Mouse (Mus musculus) adrenal gland, postnatal 14 days (tissue): Measurements from ENCODE around the gene Sub1. TPM values are rescaled to one million over a fixed set of nuclear protein-coding genes. Genes with fewer than 3 reads are reported as not detected.
A peak's percentile ranks its signal among the peaks of the same experiment; 100 is the strongest.

Experiments
- DNase-seq: peaks from one replicate; pipeline ENCODE4 v3.0.0; 2021; ENCODE audit warnings: mixed read lengths
- long read RNA-seq, 2 experiments: library from polyadenylated mRNA; stranded (forward); transcript quantifications; one replicate each; pipeline ENCODE4 v2.0.0; 2021
- total RNA-seq: library from RNA; stranded (reverse); gene quantifications from 2 replicates; pipeline ENCODE4 v1.2.3, GENCODE M21; 2021

The Sub1 gene
- total RNA-seq: 251 and 264 TPM in 2 replicates
- long read RNA-seq, experiment 1, transcript Sub1-201 (5 exons, 3,372 nt): major isoform, 298 of 315 reads
- long read RNA-seq, experiment 1, partial matches to known transcripts: 10 of 315 reads
- long read RNA-seq, experiment 1, other reads (novel, unspliced or antisense): 7 of 315 reads
- long read RNA-seq, experiment 2, transcript Sub1-201 (5 exons, 3,372 nt): major isoform, 285 of 303 reads
- long read RNA-seq, experiment 2, partial matches to known transcripts: 10 of 303 reads
- long read RNA-seq, experiment 2, other reads (novel, unspliced or antisense): 8 of 303 reads

DNA sequence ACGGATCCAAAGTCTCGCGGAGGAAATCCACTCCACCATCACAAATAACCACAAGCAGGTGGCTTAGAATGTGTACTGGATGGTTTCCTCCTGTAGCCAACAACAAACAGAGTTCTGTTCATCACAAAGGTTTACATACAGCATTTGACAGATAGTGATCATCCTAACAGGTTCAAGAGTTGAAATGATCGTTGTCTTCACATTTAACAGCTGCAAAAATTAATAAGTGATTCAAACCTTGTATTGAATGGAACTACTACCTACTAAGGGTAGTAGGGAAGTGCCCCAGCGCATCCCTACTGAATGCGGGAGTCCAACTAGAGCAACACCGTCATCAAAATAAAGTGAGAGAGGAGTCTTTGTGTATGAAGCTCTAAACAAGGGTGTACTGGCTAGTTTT is at the start of gene Sub1:
TSS of gene Sub1 (minus strand) at position 101 of the 400 bp plus-strand sequence.
- no peak for DNase-seq

DNA sequence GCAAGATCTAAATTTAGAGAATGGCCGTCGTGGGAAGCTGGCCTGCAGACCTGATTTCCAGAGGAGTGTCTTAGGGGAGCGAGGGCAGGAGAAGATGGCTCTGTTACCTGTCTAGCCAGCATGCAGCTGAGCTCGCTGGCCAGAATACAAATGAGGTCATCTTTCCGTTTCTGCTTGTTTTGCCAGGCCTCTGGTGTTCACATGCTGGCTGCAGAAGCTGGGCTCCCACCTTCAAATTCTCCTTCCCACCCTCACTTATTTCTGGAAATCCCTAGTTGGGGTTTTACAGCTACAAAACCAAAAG is 43.6 kb upstream of the Sub1 start:
- no peak for DNase-seq

DNA sequence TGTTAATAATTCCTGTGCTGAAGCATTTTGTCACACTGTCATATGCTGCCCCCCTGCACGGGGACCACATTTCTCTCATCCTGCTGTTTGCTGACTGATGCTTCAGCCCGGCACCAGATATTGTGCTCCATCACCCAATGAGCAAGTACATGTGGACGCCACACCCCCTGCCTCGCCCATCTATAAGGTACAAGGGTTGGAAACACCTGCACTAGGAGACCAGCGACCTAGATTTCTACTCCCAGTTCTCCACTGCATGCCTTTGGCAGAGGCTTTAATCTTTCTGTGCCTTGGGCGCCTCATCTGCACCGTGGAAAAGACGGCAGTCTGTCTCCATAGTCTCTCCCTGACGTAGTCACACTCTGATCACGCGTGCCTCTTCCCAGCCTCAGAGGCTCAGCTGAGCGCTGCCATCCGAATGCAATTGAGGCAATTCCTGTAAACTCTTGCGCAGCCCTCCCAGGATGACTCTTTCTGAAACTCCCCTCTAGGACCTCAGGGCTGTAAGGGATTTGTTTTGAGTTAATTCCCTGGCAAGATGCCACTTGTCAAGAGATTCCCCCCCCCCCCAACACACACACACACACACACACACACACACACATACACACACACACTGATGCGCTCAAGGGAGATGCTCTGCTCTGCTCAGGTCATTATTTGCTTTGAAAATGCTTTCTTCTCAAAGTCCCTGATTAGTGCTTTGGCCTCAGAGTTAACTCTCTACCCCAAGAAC is 43.1 kb upstream of the Sub1 start:
- DNase-seq: no peak

DNA sequence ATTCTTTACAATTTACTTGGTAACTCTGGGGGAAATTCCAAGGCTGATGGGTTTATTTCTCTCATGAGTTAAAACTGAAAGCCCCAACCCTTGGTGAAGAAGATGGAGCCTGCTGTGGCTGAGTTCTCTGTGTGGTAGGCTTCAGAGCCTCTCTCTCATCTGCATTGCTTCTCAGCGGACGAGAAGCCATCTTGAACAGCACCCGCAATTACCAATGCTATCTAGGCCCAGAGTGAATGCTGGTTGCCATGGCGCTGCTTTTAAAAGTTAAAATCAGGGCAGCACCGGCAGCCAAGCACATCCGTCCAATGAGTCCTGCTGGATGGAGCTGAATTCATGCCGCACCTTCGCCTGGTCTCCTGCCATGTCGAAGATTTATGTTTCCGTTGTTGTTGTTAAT is 42.5 kb upstream of the Sub1 start:
- DNase-seq: no peak

DNA sequence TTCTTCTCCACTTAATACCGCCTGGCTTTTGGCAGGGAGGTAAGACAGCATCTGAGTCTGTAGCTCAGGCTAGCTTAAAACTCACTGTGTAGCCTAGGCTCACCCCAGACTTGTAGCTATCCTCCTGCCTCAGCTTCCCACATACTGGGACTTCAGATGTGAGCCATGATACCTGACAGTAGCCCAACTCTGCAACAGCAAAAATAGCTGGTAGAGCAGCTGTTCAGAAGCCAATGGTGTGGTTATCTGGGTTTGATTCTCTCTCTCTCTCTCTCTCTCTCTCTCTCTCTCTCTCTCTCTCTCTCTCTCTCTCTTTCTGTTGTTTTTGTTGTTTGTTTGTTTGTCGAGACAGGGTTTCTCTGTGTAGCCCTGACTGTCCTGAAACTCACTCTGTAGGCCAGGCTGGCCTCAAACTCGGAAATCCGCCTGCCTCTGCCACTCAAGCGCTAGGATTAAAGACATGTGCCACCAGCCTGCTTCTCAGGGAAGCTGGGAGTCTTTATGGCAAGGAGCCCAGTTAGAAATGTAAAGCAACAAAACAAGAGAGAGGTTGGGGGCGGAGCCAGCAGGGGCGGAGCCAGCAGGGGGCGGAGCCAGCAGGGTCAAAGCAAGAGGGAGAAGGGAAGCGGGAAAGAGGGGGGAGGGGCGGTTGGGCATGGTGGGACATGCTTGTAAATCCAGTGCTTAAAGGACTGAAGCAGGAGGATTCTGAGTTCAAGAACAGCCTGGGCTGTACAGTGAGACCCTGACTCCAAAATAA is 41.3 kb upstream of the Sub1 start:
- no peak for DNase-seq

DNA sequence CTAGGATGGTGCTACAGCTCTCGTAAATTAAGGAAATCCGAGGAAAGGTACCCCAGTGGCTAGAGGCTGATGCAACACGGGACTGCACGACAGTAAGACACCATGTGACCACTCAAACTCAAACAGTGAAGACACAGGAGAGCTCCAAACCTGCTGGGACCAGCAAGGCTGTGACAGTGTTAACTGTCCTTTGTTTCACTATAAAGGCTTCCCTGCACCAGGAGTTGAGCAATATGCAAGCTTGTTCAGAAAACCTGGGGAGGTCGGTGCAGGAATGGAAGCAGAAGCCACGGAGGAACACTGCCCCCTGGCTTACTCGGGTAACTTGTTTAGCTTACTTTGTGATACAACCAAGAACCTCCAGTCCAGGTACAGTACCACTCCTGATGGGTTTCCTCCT is 40.4 kb upstream of the Sub1 start:
- peak; percentile 33 for DNase-seq

DNA sequence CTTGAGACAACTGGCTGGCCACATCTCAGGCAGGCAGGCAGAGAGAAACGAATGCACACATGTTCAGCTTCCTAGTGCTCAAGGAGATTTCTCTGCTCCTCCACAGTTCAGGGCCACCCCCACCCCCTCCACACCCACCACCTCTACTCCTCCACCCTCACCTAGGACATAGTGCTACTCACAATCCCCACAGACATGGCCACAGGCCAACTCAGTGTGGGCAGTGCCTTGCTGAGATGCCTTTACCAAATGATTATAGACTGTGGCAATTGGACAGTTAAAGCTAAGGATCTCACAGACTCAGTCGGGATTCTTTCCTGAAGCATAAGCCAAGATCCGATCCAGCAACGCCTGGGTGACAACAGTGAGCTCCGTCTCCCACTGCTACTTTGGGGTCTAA is 39.9 kb upstream of the Sub1 start:
- no peak for DNase-seq

DNA sequence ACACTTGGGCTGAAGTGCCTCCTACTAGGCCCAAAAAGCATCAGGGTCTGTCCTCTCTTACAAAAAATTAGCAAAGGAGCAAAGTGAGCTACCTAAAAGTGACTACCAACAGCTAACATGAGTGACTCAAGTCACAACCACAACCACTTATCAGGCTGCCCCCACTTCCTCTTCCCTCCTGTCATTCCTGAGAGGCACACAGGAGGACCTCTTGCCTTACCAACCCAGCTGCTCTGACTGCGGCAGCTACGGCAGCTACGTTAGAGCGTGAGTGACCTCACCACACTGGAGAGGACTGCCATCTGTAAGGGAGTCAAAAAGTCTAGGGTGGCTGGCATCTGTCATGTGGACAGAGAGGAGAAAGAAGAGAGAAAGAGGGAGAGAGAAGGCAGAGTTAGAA is 37.5 kb upstream of the Sub1 start:
- DNase-seq: no peak

DNA sequence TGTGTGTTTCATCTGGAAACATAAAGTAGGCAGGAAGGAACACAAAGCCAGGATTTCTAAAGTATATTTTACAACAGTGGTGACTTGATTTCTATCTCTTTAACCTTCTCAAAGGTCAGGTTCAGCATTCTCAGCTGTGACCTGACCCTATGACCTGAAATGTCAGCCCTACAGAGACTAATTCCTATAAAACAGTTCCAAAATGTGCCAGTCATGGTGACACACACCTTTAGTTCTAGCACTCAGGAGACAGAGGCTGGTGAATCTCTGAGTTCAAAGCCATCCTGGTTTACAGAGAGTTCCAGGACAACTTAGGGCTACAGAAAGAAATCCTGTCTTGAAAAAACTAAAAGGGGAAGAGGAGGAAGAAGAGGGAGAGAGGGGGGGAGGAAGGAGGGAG is 36.4 kb upstream of the Sub1 start:
- DNase-seq: no peak

DNA sequence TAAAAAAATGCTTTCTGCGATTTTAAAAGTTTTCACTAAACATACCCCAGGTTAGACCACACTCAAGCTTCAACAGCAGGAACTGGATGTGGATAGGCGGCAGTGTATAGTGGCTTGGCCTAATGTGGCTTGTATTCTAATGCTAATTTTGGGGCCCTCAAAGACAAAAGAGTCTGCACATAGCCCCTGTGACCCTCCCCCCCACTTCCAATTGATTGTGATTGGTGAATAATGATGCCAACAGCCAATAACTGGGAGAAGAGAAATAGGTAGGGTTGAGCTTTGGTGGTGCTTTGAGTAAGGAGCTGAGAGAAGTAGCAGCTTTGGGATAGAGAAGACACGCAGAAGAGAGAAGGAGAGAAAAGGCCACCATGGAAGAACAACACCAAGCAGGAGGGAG is 35.7 kb upstream of the Sub1 start:
- no peak for DNase-seq

DNA sequence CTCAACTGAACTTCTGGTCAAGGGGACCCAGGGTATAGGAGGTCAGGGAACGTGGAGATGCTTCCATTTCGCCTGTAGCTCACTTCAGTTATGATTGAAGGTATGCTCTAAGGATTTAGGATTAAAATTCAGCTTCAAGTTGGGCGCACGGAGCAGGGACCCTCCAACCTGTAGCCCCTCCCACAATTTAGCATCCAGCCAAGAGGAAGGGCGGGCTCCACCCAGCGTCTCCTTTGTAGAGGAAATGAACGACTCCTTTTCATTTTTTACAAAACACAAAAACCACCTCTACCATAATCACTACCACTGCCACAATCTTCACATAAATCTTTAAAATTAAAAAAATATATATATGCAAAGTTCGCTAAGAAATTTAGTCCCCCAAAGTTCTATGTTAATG is 35.1 kb upstream of the Sub1 start:
- no peak for DNase-seq

DNA sequence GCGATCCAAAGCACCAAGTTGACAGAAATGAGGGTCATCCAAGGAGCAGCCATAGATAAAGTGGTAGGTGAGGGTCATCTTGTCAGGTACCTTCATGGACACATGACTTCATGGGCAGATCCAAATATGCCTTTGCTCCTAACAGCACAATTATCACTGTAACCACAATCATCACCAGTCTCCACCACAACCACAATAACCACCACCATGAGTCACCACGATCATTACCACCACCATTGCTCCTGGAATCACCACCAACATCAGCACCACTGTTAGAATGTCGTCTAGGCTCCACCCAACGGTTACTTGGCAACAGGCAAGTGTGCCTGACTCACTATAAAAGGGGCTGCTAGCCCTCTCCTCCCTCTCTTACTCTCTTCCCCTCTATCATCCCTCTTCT is 33.4 kb upstream of the Sub1 start:
- DNase-seq: no peak

DNA sequence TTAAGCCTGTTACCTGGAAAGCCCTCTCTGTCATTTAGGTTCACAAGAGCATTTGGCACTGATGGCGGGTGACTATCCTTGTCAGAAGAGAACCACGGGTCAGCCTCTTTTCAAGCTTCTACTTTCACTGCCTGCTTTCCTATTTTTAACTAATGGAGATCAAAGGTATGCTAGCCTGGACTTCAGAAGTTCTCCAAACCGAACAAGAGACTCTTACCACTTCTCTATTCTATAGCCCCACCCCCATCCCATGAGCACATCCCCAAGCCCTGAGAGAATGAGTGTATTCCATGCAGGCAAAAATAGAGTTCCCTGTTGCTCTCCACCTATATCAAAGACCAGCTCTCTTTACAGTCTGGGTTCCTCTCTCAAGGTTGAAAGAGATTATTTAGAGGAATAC is 31.0 kb upstream of the Sub1 start:
- DNase-seq: no peak

DNA sequence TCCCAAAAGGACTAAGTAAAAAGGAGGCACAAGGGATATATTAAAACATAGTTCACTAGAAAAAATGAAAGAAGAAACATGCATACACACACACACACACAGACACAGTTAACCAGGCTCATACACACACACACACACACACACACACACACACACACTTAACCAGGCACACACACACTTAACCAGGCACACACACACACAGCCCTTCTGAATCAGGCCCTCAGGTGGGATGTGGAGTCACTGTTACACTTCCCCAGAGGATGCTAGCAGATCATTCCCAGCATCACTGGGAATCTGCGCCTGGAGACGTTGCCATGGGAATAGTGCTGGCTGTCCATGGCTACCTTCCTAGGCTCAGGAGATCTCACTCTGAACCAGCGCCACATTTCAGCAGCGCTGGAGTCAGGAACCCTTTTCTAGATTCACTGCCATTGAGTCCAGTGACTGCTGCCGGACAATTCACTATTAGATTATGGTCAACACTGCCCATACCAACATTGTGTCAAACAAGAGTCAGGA is 30.2 kb upstream of the Sub1 start:
- DNase-seq: no peak

DNA sequence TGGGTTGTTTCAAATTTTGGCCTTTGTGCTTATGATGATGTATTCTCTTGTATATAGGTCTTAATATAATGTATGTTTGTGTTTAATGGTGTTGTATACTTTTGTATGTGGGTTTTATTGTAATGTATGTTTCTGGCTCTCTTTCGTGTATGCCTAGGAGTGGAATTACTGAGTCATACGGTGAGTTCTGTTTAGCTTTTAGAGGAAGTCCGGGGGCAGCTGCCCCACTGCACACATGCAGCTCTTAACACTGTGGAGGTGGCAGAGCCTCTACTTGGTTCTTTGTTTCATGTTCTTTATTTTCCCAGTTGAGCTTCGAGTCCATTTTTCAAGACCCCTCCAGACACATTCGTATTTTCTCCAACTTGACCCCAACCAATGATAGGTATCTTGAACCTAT is 29.2 kb upstream of the Sub1 start:
- DNase-seq: no peak

DNA sequence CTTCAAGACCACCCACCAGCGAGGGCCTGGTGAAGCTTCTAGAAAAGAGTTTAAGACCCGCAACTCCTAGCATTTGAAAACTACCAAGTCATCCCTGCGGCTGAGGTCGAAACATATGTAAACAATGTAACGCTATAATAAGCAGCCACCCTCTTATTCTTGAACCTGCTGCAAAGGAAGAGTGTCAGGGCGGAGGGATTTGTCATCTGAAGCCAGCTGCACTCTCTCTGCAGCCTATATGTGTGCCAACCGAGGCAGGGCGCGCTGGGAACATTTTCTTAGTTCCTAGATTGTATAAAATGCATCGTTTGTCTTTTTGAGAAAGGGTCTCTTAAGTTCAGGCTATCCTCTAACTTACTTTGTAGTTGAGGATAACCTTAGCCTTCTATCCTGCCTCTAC is 28.6 kb upstream of the Sub1 start:
- no peak for DNase-seq

DNA sequence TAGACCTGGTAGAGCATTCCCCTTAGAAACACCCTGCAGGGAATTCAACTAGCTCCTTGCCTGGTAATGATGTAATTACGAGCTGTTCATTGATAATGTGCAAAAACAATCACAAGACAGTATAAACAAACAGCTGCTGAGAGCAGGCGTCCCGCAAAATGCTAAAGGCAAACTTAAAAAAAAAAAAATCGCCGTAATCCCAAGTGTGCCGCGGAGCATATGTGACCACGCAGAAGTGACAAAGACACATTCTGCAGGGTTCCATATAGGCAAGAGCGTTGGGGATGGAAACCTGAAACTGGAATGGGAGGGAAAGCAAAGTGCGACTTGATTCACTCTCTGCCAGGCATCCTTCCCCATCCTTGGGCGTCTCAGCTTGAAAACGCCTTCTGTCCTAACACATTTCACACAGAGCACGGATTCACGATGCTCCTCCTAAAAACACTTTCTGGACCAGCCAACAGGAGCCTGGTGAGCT is 28.0 kb upstream of the Sub1 start:
- DNase-seq: no peak

DNA sequence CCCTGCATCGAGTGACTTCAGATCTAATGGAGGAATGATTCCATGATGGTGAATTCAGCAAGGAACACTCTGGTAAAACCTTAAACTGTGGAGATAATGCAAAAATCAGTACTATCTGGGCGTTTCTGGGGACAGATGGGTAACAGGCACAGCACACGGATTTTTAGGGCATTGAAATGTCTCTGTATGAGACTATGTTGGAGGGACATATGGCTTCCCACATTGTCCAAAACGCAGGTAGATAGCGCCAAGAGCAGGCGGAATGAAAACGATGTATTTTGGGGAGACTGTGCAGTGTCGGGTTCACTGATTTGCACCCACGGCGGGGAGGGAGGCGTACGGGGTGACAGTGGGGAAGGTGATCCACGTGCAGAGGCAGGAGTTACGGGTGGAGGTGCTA is 22.7 kb upstream of the Sub1 start:
- DNase-seq: no peak

DNA sequence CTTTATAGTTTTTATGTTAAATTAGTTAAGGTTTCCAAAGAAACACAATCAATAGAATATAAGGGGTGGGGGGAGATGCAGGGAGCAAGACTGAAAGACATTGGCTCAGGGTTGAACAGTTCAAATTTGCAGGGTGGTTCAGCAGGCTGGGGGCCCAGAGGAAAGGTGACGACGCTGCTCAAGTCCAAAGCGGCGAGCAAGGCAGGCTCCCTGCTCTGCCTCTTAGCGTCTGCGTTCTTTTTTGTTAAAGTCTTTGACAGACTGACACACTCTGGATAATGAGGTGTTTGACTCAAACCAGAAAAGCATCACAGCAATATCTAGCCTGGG is 21.6 kb upstream of the Sub1 start:
- DNase-seq: no peak

DNA sequence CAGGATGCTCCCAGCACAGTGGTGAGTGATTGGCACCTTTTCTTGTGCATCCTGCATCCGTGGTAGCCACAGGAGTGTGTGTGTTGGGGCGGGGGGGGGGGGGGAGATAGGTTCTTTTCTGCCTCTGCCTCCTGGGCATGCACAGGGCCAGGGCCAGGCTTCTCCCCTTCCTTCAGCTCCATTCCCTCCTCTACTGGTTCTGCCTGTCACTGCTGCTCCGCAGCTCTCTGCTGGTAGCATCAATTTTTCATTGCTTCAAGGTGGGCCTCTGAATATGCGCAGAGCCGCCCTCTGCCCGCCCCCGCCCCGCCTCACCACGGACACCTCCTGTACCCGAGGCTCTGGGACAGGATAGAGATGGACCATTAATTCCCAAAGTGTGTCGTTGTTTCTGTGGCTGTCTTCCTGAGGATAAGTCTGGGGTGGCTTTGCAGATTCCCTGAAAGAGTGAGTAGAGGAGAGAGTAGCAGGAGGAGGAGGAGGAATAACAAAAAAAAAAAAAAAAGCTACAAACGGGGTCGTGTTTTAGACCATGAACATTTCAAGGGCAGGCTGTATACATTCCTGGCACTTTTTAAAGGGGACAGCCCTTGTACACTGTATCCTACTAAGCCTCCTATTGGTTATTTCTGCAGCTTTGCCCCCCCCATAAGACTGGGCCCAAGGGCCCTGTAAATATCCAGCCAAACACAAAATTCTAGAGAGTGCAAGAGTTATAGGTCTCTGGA is 21.1 kb upstream of the Sub1 start:
- no peak for DNase-seq

DNA sequence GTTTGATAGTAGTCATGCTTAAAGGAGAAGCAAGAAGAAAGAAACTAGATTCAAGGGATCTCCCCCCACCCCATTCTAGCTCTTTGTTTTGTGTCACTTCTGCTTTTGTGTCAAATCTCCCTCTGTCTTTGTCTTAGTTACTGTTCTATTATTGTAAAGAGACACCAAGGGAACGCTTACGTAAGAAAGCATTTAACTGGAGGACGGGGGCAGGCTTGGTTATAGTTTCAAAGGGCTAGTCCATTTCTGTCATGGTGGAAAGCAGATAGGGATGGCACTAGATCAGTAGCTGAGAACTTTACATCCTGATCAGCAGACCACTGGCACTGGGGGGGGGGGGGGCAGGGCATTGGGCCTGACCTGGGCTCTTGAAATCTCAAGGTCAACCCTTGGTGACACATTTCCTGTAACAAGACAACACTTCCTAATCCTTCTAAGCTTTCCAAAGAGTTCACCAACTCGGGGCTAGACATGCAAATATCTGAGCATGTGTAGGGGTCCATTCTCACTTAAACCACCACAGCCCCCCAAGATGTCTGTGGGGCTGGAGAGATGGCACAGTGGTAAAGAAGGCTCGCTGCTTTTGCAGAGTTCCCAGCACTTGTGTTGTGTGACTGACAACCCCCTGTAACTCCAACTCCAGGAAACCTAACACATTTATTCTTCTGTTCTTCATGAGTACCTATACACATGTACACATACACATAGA is 17.6 kb upstream of the Sub1 start:
- no peak for DNase-seq
